Mouse (Mus musculus) lung, postnatal 0 days (tissue): ENCODE data around the gene Daxx.

Experiments
- CTCF ChIP-seq: IDR thresholded peaks from 2 replicates; pipeline ENCODE4 v1.5.1; 2016; ENCODE audit warnings: antibody characterized with exemption, mild to moderate bottlenecking
- EP300 ChIP-seq: IDR thresholded peaks from 2 replicates; pipeline ENCODE4 v1.6.1; 2016; ENCODE audit warnings: antibody characterized with exemption, mild to moderate bottlenecking, control low read depth

GRCm38 (mm10) chr17:33920282-33921097 lies 11.3 kb downstream of the Daxx start:
- TF ChIP-seq CTCF, result peak; percentile 91
- TF ChIP-seq EP300, result no peak; the same call in 1 of the 2 replicates
